Mouse (Mus musculus) cerebellum, adult 2 months (tissue): Measurements from ENCODE around the gene Ccr6.

Experiments used
- CTCF ChIP-seq: fragments of 200-500 bp; IDR thresholded peaks from 2 replicates; pipeline ENCODE4 v1.5.1; 2011; ENCODE audit warnings: low read depth, mild to moderate bottlenecking, control low read depth, low read length, moderate library complexity, borderline replicate concordance; ENCODE audit not compliant: insufficient read depth
- POLR2A ChIP-seq: fragments of 200-500 bp; IDR thresholded peaks from 2 replicates; pipeline ENCODE4 v1.6.1; 2011; ENCODE audit warnings: low read length, control low read depth, borderline replicate concordance; ENCODE audit not compliant: insufficient read depth

DNA sequence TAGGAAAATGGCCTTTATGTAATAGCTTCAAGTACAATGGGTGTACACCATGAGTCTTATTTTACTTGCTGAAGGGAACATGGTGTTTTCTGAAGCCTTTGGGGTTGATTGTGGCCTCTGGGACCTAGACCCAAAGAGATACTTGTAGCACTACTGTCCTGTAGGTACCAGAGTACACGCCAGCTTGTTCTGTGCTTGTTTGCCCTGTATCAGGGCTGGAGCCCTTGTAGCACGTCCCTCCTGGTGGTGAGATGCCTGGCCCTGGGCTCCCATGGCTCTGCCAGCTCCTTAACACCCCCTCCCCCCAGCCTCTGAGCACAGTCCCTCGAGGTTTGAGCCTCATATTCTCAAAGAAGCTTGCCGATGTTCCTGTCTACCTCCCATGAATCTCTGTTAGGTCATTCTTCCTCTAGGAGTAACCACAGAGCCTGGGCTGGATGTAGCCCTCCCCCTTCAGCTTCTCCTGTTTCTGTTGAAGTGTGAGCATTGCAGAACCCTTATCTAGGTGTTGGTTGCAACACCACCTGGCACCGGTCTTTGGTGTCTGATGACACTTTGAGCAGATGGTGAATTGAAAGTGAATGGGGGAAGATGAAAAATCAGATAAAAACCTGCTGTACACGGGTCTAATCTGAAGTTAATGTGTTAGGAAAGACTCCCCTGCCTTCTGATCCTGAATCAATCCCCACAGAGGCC, 36.4 kb downstream of the Ccr6 start:
- TF ChIP-seq CTCF (no peak), POLR2A (no peak)
